Mouse (Mus musculus) G1E (cell line): Measurements from ENCODE around the gene Clmp.

Experiments used
- CTCF ChIP-seq: IDR thresholded peaks from 2 replicates; pipeline ENCODE4 v1.5.1; 2012; ENCODE audit warnings: low read depth, low read length, inconsistent platforms, mixed read lengths
- GATA1 ChIP-seq: IDR thresholded peaks from 2 replicates; pipeline ENCODE4 v1.6.1; 2012; ENCODE audit warnings: borderline replicate concordance, low read length, inconsistent platforms, mixed read lengths
- POLR2AphosphoS5 ChIP-seq: IDR thresholded peaks from 2 replicates; pipeline ENCODE4 v1.6.1; 2012; ENCODE audit warnings: low read depth, low read length, inconsistent platforms; ENCODE audit not compliant: insufficient replicate concordance
- TAL1 ChIP-seq: conservative IDR thresholded peaks from 2 replicates; pipeline ENCODE4 v1.6.1; 2012; ENCODE audit warnings: low read depth, low read length, inconsistent platforms, mixed read lengths

DNA sequence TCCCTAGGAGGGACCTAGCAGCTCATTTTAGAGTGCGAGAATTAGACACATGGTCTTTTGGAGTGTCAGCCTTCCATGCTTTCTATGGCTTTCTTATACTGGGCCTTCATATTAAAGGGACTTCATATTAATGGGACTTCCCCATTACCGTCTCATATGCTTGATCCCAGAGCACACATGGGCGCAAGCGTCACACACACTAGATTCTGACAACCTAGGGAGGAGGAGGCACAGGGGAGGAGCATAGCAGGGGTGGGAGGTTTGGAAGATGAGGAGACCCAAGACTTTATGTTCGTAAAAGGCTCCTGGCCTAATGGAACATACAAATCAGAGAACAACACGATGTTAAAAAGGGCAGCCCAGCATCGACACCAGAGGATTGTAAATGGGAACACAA is 23.4 kb downstream of the Clmp start:
- TF ChIP-seq CTCF (no peak), GATA1 (no peak), POLR2AphosphoS5 (no peak), TAL1 (no peak)
